Mouse (Mus musculus) liver, embryonic 11.5 days (tissue): ENCODE data around the gene Neu2. TPM values are rescaled to one million over a fixed set of nuclear protein-coding genes. Genes with fewer than 3 reads are reported as not detected.
A peak's percentile ranks its signal among the peaks of the same experiment; 100 is the strongest.

Experiments used
- ATAC-seq: fragments of 200-750 bp; cut with Nextera tagmentation; replicated peaks from 2 replicates; pipeline ENCODE4 v1.8.0; 2017; ENCODE audit warnings: moderate number of reproducible peaks, mild to moderate bottlenecking, moderate TSS enrichment, moderate library complexity; ENCODE audit not compliant: low FRiP score
- DNase-seq: peaks from one replicate; pipeline ENCODE4 v3.0.0-alpha.2; 2017; ENCODE audit warnings: low spot score
- H3K27ac ChIP-seq: fragments of 300-500 bp; sonication (generic); 2 replicates; pipeline ENCODE4 v1.5.1; 2014; ENCODE audit warnings: mild to moderate bottlenecking, low read depth, low read length, control low read depth
- H3K27me3 ChIP-seq: fragments of 300-500 bp; sonication (generic); replicated peaks from 2 replicates; pipeline ENCODE4 v1.6.1; 2014; ENCODE audit warnings: low read length, mixed read lengths; ENCODE audit not compliant: control insufficient read depth, insufficient read depth
- H3K36me3 ChIP-seq: fragments of 300-500 bp; sonication (generic); 2 replicates; pipeline ENCODE4 v1.6.1; 2014; ENCODE audit warnings: mild to moderate bottlenecking, low read length, moderate library complexity, mixed read lengths; ENCODE audit not compliant: control insufficient read depth, insufficient read depth
- H3K4me1 ChIP-seq: fragments of 300-500 bp; sonication (generic); replicated peaks from 2 replicates; pipeline ENCODE4 v1.6.1; 2014; ENCODE audit warnings: low read length, mixed read lengths; ENCODE audit not compliant: control insufficient read depth, insufficient read depth
- H3K4me2 ChIP-seq: fragments of 300-500 bp; sonication (generic); 2 replicates; pipeline ENCODE4 v1.6.1; 2014; ENCODE audit warnings: mild to moderate bottlenecking, control low read depth, moderate library complexity
- H3K4me3 ChIP-seq: fragments of 300-500 bp; sonication (generic); 2 replicates; pipeline ENCODE4 v1.5.1; 2014; ENCODE audit warnings: low read depth, low read length, control low read depth
- H3K9ac ChIP-seq: fragments of 300-500 bp; sonication (generic); 2 replicates; pipeline ENCODE4 v1.6.1; 2014; ENCODE audit warnings: low read depth, low read length, control low read depth
- H3K9me3 ChIP-seq: fragments of 300-500 bp; sonication (generic); 2 replicates; pipeline ENCODE4 v1.6.1; 2016; ENCODE audit warnings: low read length, inconsistent platforms, mixed read lengths; ENCODE audit not compliant: control insufficient read depth
- WGBS: fragments of 180-500 bp; shearing (Covaris S2); extraction: QIAGEN DNeasy Blood & Tissue Kit; methylation state at CpG from one replicate; pipeline ENCODE4 v1.1.7; 2014; 5-methylcytosine and 5-hydroxymethylcytosine counted together
- polyA plus RNA-seq: library from polyadenylated mRNA; unstranded; fragments of >200 nt; fragmentation: Nextera tagmentation; extraction: Ambion mirVana; gene quantifications from 2 replicates; pipeline ENCODE4 v1.2.1, GENCODE M21; 2014

Neu2 gene
- polyA plus RNA-seq, 1 experiment from 2014 or later: 0.16 TPM

- Histone ChIP-seq H3K27me3 (no peaks in the 10 kb centered on the region), H3K27ac (no peak overlapping the region), H3K36me3 (no peaks in the 10 kb centered on the region), H3K4me3 (no peak overlapping the region), H3K9me3 (no peaks in the 10 kb centered on the region), H3K9ac (no peak overlapping the region), H3K4me1 (no peaks in the 10 kb centered on the region), H3K4me2 (no peak overlapping the region)
- ATAC-seq (no peak), DNase-seq (no peak)
- WGBS: 70% methylated on average over 6 of the region's 6 CpGs
These were observed 23.3 kb upstream of the Neu2 start for GRCm38 (mm10) chr1:87486386-87486785.

GRCm38 (mm10) chr1:87492285-87492684 is 17.4 kb upstream of the Neu2 start:
- WGBS: 64% methylated on average over 3 of the region's 3 CpGs
- no peak overlapping the region for H3K9ac ChIP-seq
- no peaks in the 10 kb centered on the region for H3K9me3 ChIP-seq
- no peaks in the 10 kb centered on the region for H3K27me3 ChIP-seq
- ATAC-seq (no peak), DNase-seq (no peak)
- H3K27ac ChIP-seq: no peak overlapping the region
- no peak overlapping the region for H3K4me2 ChIP-seq
- H3K36me3 ChIP-seq: no peaks in the 10 kb centered on the region
- no peak overlapping the region for H3K4me3 ChIP-seq
- no peaks in the 10 kb centered on the region for H3K4me1 ChIP-seq

- Histone ChIP-seq H3K4me1 (no peaks in the 10 kb centered on the region), H3K27ac (no peak overlapping the region), H3K27me3 (no peaks in the 10 kb centered on the region), H3K9ac (no peak overlapping the region), H3K36me3 (no peaks in the 10 kb centered on the region), H3K4me2 (no peak overlapping the region), H3K9me3 (no peaks in the 10 kb centered on the region), H3K4me3 (no peak overlapping the region)
- no peak for ATAC-seq
- no peak for DNase-seq
- 63% methylated on average over 4 of the region's 4 CpGs for WGBS
These were observed 16.1 kb upstream of the Neu2 start for GRCm38 (mm10) chr1:87493542-87493941.

GRCm38 (mm10) chr1:87505524-87505923 is 4.2 kb upstream of the Neu2 start:
- no peak overlapping the region for H3K4me3 ChIP-seq
- H3K4me1 ChIP-seq: no peaks in the 10 kb centered on the region; the same call in 1 of the 2 replicates
- 78% methylated on average over 4 of the region's 4 CpGs for WGBS
- no peak overlapping the region for H3K27ac ChIP-seq
- H3K36me3 ChIP-seq: no peaks in the 10 kb centered on the region
- no peak overlapping the region for H3K9ac ChIP-seq
- no peak for DNase-seq
- H3K4me2 ChIP-seq: no peak overlapping the region
- ATAC-seq: no peak
- no peaks in the 10 kb centered on the region for H3K9me3 ChIP-seq
- peaks cover 36% of the 10 kb centered on the region for H3K27me3 ChIP-seq

GRCm38 (mm10) chr1:87507857-87508256 is 1.8 kb upstream of the Neu2 start:
- peaks cover 53% of the 10 kb centered on the region for H3K27me3 ChIP-seq

GRCm38 (mm10) chr1:87508591-87509560 is 813 bp upstream of the Neu2 start:
- H3K4me1 ChIP-seq: no peaks in the 10 kb centered on the region; the same call in 1 of the 2 replicates
- no peak overlapping the region for H3K27ac ChIP-seq
- 20% methylated on average over 26 of the region's 26 CpGs for WGBS
- no peak for ATAC-seq
- no peaks in the 10 kb centered on the region for H3K9me3 ChIP-seq
- no peaks in the 10 kb centered on the region for H3K36me3 ChIP-seq
- no peak for DNase-seq
- H3K27me3 ChIP-seq: peaks cover 53% of the 10 kb centered on the region
- peak overlapping the region; percentile 96 for H3K4me2 ChIP-seq
- no peak overlapping the region for H3K9ac ChIP-seq
- H3K4me3 ChIP-seq: peak overlapping the region; percentile 65; the same call in 1 of the 2 replicates

More at GRCm38 (mm10) chr1:87507857-87508256, 1.8 kb upstream of the Neu2 start:
- WGBS: 52% methylated on average over 6 of the region's 6 CpGs
- no peak overlapping the region for H3K4me3 ChIP-seq
- no peaks in the 10 kb centered on the region; the same call in 1 of the 2 replicates for H3K4me1 ChIP-seq
- no peak overlapping the region for H3K9ac ChIP-seq
- DNase-seq: no peak
- no peaks in the 10 kb centered on the region for H3K9me3 ChIP-seq
- ATAC-seq: no peak
- no peaks in the 10 kb centered on the region for H3K36me3 ChIP-seq
- no peak overlapping the region for H3K27ac ChIP-seq
- no peak overlapping the region for H3K4me2 ChIP-seq

- Histone ChIP-seq H3K4me1 (no peaks in the 10 kb centered on the region; the same call in 1 of the 2 replicates), H3K27ac (no peak overlapping the region), H3K36me3 (no peaks in the 10 kb centered on the region), H3K9ac (0 out of 2 replicates have a peak overlapping the region, but pooled peaks have one; percentile 20), H3K27me3 (peaks cover 53% of the 10 kb centered on the region), H3K9me3 (no peaks in the 10 kb centered on the region), H3K4me2 (peak overlapping the region; percentile 96), H3K4me3 (peak overlapping the region; percentile 65)
- ATAC-seq (no peak; the same call in 1 of the 2 replicates), DNase-seq (peak; percentile 40)
- WGBS: under 1% methylated on average over 55 of the region's 61 CpGs
These were observed 540 bp downstream of the Neu2 start for GRCm38 (mm10) chr1:87510166-87510691.

- Histone ChIP-seq H3K36me3 (no peaks in the 10 kb centered on the region), H3K9ac (no peak overlapping the region), H3K27ac (no peak overlapping the region), H3K4me2 (no peak overlapping the region; the same call in 1 of the 2 replicates), H3K27me3 (peaks cover 52% of the 10 kb centered on the region), H3K4me3 (no peak overlapping the region), H3K4me1 (no peaks in the 10 kb centered on the region; the same call in 1 of the 2 replicates), H3K9me3 (no peaks in the 10 kb centered on the region)
- DNase-seq (no peak), ATAC-seq (no peak)
- 25% methylated on average over 5 of the region's 5 CpGs for WGBS
These were observed 1.2 kb downstream of the Neu2 start for GRCm38 (mm10) chr1:87510845-87511244.
